ENCODE assay signal across 19 mouse cellular contexts in genomic region chr9:113977225-113977840, GRCm38 (mm10).
"Had no signal": no experiment of that assay in that cellular context is flagged by ENCODE, and none has a peak within 500 bp of the region (broad histone marks: within the 10 kb centered on the region; RNA-seq: fewer than 3 reads in every experiment).

No protein-coding gene starts in this region.

- H3K4me2 ChIP-seq: limb, embryonic 13.5 days; liver, embryonic 12.5 days; liver, embryonic 15.5 days; midbrain, embryonic 11.5 days; neural tube, embryonic 12.5 days; neural tube, embryonic 15.5 days had no signal

- H3K4me1 ChIP-seq: limb, embryonic 13.5 days; neural tube, embryonic 12.5 days had no signal

- H3K9me3 ChIP-seq: limb, embryonic 10.5 days; limb, embryonic 13.5 days; liver, embryonic 12.5 days; liver, embryonic 15.5 days; neural tube, embryonic 12.5 days; neural tube, embryonic 15.5 days had no signal

- ATAC-seq: intestine, postnatal 0 days; liver, embryonic 12.5 days had no signal

- DNase-seq: kidney, adult 2 months; kidney, postnatal 10 days; layer of hippocampus, adult 9-11 months; liver; lung, adult 18-20 months; lung, postnatal 10 days; lung, postnatal 36 days; midbrain, embryonic 14.5 days; thymus, adult 18-20 months; thymus, postnatal 36 days had no signal

- H3K9ac ChIP-seq: limb, embryonic 13.5 days; liver, embryonic 12.5 days; liver, embryonic 15.5 days; neural tube, embryonic 12.5 days; neural tube, embryonic 15.5 days had no signal

- H3K27ac ChIP-seq: limb, embryonic 10.5 days; limb, embryonic 13.5 days; liver, embryonic 15.5 days; neural tube, embryonic 12.5 days; neural tube, embryonic 15.5 days had no signal

- H3K27me3 ChIP-seq: limb, embryonic 13.5 days; liver, embryonic 12.5 days; liver, embryonic 15.5 days; neural tube, embryonic 12.5 days; neural tube, embryonic 15.5 days had no signal

- H3K4me3 ChIP-seq: layer of hippocampus, adult 2 months; limb, embryonic 10.5 days; limb, embryonic 13.5 days; liver, embryonic 12.5 days; liver, embryonic 15.5 days; neural tube, embryonic 12.5 days; neural tube, embryonic 15.5 days had no signal
